Mouse (Mus musculus) ES-Bruce4 (cell line): ENCODE data around the gene Tert. TPM values are rescaled to one million over a fixed set of nuclear protein-coding genes. Genes with fewer than 3 reads are reported as not detected.

Experiments used
- H3K27ac ChIP-seq: 2 replicates; pipeline ENCODE4 v1.5.1; 2012; ENCODE audit warnings: low read length, inconsistent platforms; ENCODE audit not compliant: insufficient read depth
- H3K27me3 ChIP-seq: 2 replicates; pipeline ENCODE4 v1.6.1; 2012; ENCODE audit warnings: mild to moderate bottlenecking, low read length, inconsistent platforms; ENCODE audit not compliant: control insufficient read depth, poor library complexity, insufficient read depth, severe bottlenecking
- H3K36me3 ChIP-seq: 2 replicates; pipeline ENCODE4 v1.6.1; 2012; ENCODE audit warnings: inconsistent platforms, mild to moderate bottlenecking, low read length, moderate library complexity; ENCODE audit not compliant: control insufficient read depth, poor library complexity, insufficient read depth, severe bottlenecking
- H3K4me1 ChIP-seq: one replicate; pipeline ENCODE4 v1.8.1; 2011; ENCODE audit warnings: low read length; ENCODE audit not compliant: control insufficient read depth, insufficient read depth
- H3K4me3 ChIP-seq: 2 replicates; pipeline ENCODE4 v1.5.1; 2011; ENCODE audit warnings: low read depth, mild to moderate bottlenecking, low read length
- H3K9ac ChIP-seq: 2 replicates; pipeline ENCODE4 v1.6.1; 2012; ENCODE audit warnings: low read depth, mild to moderate bottlenecking, inconsistent platforms; ENCODE audit not compliant: poor library complexity, severe bottlenecking
- H3K9me3 ChIP-seq: replicated peaks from 2 replicates; pipeline ENCODE4 v1.6.1; 2012; ENCODE audit warnings: mild to moderate bottlenecking, low read length, inconsistent platforms; ENCODE audit not compliant: control insufficient read depth, poor library complexity, insufficient read depth, severe bottlenecking
- CTCF ChIP-seq: IDR thresholded peaks from one replicate; pipeline ENCODE4 v1.8.1; 2011; ENCODE audit warnings: low read depth, low read length
- EP300 ChIP-seq: IDR thresholded peaks from 2 replicates; pipeline ENCODE4 v1.6.1; 2011; ENCODE audit warnings: low read depth, low read length; ENCODE audit not compliant: insufficient read depth
- POLR2A ChIP-seq: IDR thresholded peaks from one replicate; pipeline ENCODE4 v1.8.1; 2011; ENCODE audit warnings: low read length; ENCODE audit not compliant: insufficient read depth
- polyA plus RNA-seq: library from polyadenylated mRNA; stranded (reverse); fragments of >200 nt; gene quantifications from 2 replicates; pipeline ENCODE4 v1.2.4, GENCODE M21; 2011; ENCODE audit warnings: low read depth; ENCODE audit not compliant: missing spikeins, insufficient read depth, insufficient read length

The Tert gene
- polyA plus RNA-seq, 1 experiment = 27.7 TPM

GRCm38 (mm10) chr13:73603046-73603445 is 23.7 kb upstream of the Tert start:
- peaks cover 1% of the 10 kb centered on the region for H3K4me1 ChIP-seq
- H3K27me3 ChIP-seq = no peaks in the 10 kb centered on the region
- peak overlapping the region; percentile 76 for H3K4me3 ChIP-seq
- TF ChIP-seq CTCF (no peak), POLR2A (no peak), EP300 (no peak)
- H3K27ac ChIP-seq = no peak overlapping the region
- H3K9me3 ChIP-seq = no peaks in the 10 kb centered on the region
- peaks cover 13% of the 10 kb centered on the region; the same call in 1 of the 2 replicates for H3K36me3 ChIP-seq
- peak overlapping the region; percentile 77 for H3K9ac ChIP-seq

- TF ChIP-seq POLR2A (no peak), EP300 (peak; percentile 41; the same call in 1 of the 2 replicates)
- Histone ChIP-seq H3K9me3 (no peaks in the 10 kb centered on the region), H3K36me3 (peaks cover 13% of the 10 kb centered on the region; the same call in 1 of the 2 replicates), H3K9ac (peak within 1 kb of the TSS; percentile 77), H3K4me1 (peaks cover 1% of the 10 kb centered on the region), H3K4me3 (peak within 1 kb of the TSS; percentile 81), H3K27ac (no peak within 1 kb of the TSS), H3K27me3 (no peaks in the 10 kb centered on the region)
Observed at GRCm38 (mm10) chr13:73603522-73604155, 23.1 kb upstream of the Tert start, which contains the start of gene Clptm1l. TSS of gene Clptm1l (plus strand) at chr13:73604006.

DNA sequence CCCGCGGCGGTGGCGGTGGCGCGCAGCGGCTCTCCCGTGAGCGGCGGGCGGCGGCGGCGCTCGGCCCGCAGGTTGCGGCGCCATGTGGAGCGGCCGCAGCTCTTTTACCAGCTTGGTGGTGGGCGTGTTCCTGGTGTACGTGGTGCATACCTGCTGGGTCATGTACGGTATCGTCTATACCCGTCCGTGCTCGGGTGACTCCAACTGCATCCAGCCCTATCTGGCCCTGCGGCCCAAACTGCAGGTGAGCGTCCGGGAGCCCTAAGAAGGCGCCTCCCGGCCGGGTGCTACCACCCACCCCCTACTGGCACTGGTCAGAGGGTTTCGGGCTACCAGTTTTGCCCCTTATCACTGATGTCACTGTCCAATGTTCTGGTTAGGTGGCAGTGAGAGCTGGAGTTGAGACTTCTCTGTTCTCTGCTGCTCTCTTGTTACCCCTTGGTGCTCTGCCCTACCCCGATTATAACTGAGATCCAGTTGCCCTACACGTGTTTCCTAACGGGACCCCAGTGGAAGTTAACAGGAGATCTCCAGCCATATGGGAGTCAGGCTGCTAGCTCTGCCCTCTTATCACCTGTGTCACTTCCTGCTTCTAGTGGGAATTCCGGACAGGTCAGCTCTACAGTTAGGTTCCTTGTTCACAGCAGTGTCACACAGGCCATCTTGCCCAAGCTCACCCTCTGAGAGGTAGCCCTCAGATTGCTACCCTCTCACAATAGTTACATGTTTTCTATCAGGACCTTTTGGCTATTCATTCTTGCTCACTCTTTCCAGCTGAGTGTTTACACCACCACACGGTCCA is 22.4 kb upstream of the Tert start:
- Histone ChIP-seq H3K9me3 (no peaks in the 10 kb centered on the region), H3K9ac (peak overlapping the region; percentile 77), H3K27me3 (no peaks in the 10 kb centered on the region), H3K36me3 (peaks cover 18% of the 10 kb centered on the region; the same call in 1 of the 2 replicates), H3K27ac (no peak overlapping the region), H3K4me1 (peaks cover 1% of the 10 kb centered on the region), H3K4me3 (peak overlapping the region; percentile 79)
- TF ChIP-seq POLR2A = no peak
- TF ChIP-seq CTCF = no peak
- TF ChIP-seq EP300 = no peak

GRCm38 (mm10) chr13:73618406-73618805 is 8.3 kb upstream of the Tert start:
- Histone ChIP-seq H3K27me3 (no peaks in the 10 kb centered on the region), H3K9me3 (no peaks in the 10 kb centered on the region), H3K4me1 (no peaks in the 10 kb centered on the region), H3K9ac (no peak overlapping the region), H3K36me3 (peaks cover 41% of the 10 kb centered on the region), H3K4me3 (no peak overlapping the region), H3K27ac (no peak overlapping the region)
- TF ChIP-seq POLR2A (no peak), CTCF (no peak), EP300 (no peak)

DNA sequence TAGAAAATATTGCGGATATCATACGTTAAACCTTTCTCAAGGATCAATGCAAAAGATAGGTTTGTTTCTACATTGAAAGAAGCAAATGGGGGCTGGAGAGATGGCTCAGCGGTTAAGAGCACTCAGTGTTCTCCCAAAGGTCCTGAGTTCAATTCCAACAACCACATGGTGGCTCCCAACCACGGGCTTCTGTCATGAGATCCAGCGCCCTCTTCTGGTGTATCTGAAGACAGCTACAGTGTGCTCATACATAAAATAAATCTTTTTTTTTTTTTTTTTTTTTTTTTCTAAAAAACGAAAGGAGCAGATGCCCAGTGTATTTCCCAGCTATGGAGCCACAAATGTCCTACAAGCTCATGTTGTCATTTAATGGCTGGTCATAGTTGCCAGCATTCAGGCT is 6.1 kb upstream of the Tert start:
- Histone ChIP-seq H3K27me3 (no peaks in the 10 kb centered on the region), H3K36me3 (peaks cover 28% of the 10 kb centered on the region), H3K4me3 (no peak overlapping the region), H3K27ac (no peak overlapping the region), H3K9me3 (no peaks in the 10 kb centered on the region), H3K4me1 (no peaks in the 10 kb centered on the region), H3K9ac (no peak overlapping the region)
- TF ChIP-seq EP300 (no peak), CTCF (peak; percentile 47)

- H3K9ac ChIP-seq = no peak overlapping the region
Observed at GRCm38 (mm10) chr13:73626410-73626744, 334 bp upstream of the Tert start.

More at GRCm38 (mm10) chr13:73626410-73626744, 334 bp upstream of the Tert start:
- Histone ChIP-seq H3K27ac (peak overlapping the region; percentile 30; the same call in 1 of the 2 replicates), H3K4me3 (peak overlapping the region; percentile 51), H3K9me3 (no peaks in the 10 kb centered on the region), H3K4me1 (no peaks in the 10 kb centered on the region), H3K27me3 (no peaks in the 10 kb centered on the region), H3K36me3 (no peaks in the 10 kb centered on the region; the same call in 1 of the 2 replicates)
- TF ChIP-seq POLR2A (no peak), CTCF (no peak), EP300 (no peak)
